Mouse (Mus musculus): ENCODE data around the gene Gm9945. TPM values are rescaled to one million over a fixed set of nuclear protein-coding genes. Genes with fewer than 3 reads are reported as not detected.
A peak's percentile ranks its signal among the peaks of the same experiment; 100 is the strongest.

Gene Gm9945
- polyA plus RNA-seq, 1 experiment from 2014 or later, result not detected

DNA sequence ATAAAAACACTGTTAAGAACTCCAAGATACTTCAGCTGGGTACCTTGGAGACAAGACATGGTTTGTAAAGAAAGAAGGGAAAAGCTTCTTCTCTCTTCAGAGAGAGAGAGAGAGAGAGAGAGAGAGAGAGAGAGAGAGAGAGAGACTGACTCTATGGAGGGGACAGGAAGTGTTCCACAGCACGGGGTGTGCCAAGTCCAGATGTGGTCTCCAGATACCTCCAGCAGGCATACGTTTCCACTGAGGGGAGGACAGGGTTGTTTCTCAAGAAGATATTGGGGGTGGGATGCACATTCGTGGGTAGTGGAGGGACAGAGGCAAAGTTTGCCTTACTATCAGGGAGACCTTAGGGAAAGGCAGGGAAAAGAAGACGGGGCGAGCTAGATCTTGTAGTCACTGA lies 38.8 kb downstream of the Gm9945 start:
- TF ChIP-seq EP300 (IDR thresholded peaks at IDR 0.05), result no peak
- no peak for TF ChIP-seq CTCF (IDR thresholded peaks at IDR 0.05)
- ATAC-seq, result no peak
- Histone ChIP-seq H3K4me2 (replicated peaks; ENCODE audit: low read depth, low read length) (no peak overlapping the region), H3K36me3 (ENCODE audit: insufficient read depth, low read length) (no peaks in the 10 kb centered on the region), H3K4me3 (ENCODE audit: low read depth, low read length) (no peak overlapping the region), H3K27ac (ENCODE audit: low read length) (no peak overlapping the region), H3K4me1 (ENCODE audit: insufficient read depth, low read depth, low read length) (peaks cover 8% of the 10 kb centered on the region), H3K9me3 (ENCODE audit: low read length) (no peaks in the 10 kb centered on the region), H3K27me3 (replicated peaks; ENCODE audit: insufficient read depth, low read length) (no peaks in the 10 kb centered on the region), H3K9ac (replicated peaks; ENCODE audit: low read depth) (no peak overlapping the region)
- 41% methylated on average over 5 of the region's 5 CpGs for WGBS
- DNase-seq (ENCODE audit: low spot score), result no peak

- no peaks in the 10 kb centered on the region for H3K36me3 ChIP-seq (ENCODE audit: insufficient read depth, low read length)
- H3K4me1 ChIP-seq (ENCODE audit: insufficient read depth, low read depth, low read length), result peaks cover 8% of the 10 kb centered on the region
- TF ChIP-seq EP300 (IDR thresholded peaks at IDR 0.05) (no peak), CTCF (IDR thresholded peaks at IDR 0.05) (no peak)
- DNase-seq (ENCODE audit: low spot score) (peak; percentile 78), ATAC-seq (peak; percentile 72)
- 10% methylated on average over 34 of the region's 79 CpGs for WGBS
- no peaks in the 10 kb centered on the region for H3K9me3 ChIP-seq (ENCODE audit: low read length)
- no peaks in the 10 kb centered on the region for H3K27me3 ChIP-seq (replicated peaks; ENCODE audit: insufficient read depth, low read length)
- H3K4me3 ChIP-seq (ENCODE audit: low read depth, low read length), result peak within 1 kb of the TSS; percentile 79
- H3K9ac ChIP-seq (replicated peaks; ENCODE audit: low read depth), result peak within 1 kb of the TSS; percentile 55
- H3K4me2 ChIP-seq (replicated peaks; ENCODE audit: low read depth, low read length), result peak within 1 kb of the TSS; percentile 85
- H3K27ac ChIP-seq (ENCODE audit: low read length), result peak within 1 kb of the TSS; percentile 62
Observed at GRCm38 (mm10) chr11:53519207-53520121, 39.5 kb downstream of the Gm9945 start, which contains the start of gene Sept8. TSS of gene Sept8 (plus strand) at chr11:53519257.

GRCm38 (mm10) chr11:53520122-53520978 lies 40.4 kb downstream of the Gm9945 start:
- Histone ChIP-seq H3K4me3 (ENCODE audit: low read depth, low read length) (peak overlapping the region; percentile 79), H3K4me1 (ENCODE audit: insufficient read depth, low read depth, low read length) (peaks cover 10% of the 10 kb centered on the region), H3K4me2 (replicated peaks; ENCODE audit: low read depth, low read length) (peak overlapping the region; percentile 85), H3K27me3 (replicated peaks; ENCODE audit: insufficient read depth, low read length) (no peaks in the 10 kb centered on the region), H3K27ac (ENCODE audit: low read length) (peak overlapping the region; percentile 62), H3K9ac (replicated peaks; ENCODE audit: low read depth) (peak overlapping the region; percentile 55), H3K36me3 (ENCODE audit: insufficient read depth, low read length) (no peaks in the 10 kb centered on the region), H3K9me3 (ENCODE audit: low read length) (no peaks in the 10 kb centered on the region)
- 2% methylated on average over 19 of the region's 24 CpGs for WGBS
- ATAC-seq (peak; percentile 54), DNase-seq (ENCODE audit: low spot score) (peak; percentile 85)
- TF ChIP-seq EP300 (IDR thresholded peaks at IDR 0.05) (no peak), CTCF (IDR thresholded peaks at IDR 0.05) (no peak)

DNA sequence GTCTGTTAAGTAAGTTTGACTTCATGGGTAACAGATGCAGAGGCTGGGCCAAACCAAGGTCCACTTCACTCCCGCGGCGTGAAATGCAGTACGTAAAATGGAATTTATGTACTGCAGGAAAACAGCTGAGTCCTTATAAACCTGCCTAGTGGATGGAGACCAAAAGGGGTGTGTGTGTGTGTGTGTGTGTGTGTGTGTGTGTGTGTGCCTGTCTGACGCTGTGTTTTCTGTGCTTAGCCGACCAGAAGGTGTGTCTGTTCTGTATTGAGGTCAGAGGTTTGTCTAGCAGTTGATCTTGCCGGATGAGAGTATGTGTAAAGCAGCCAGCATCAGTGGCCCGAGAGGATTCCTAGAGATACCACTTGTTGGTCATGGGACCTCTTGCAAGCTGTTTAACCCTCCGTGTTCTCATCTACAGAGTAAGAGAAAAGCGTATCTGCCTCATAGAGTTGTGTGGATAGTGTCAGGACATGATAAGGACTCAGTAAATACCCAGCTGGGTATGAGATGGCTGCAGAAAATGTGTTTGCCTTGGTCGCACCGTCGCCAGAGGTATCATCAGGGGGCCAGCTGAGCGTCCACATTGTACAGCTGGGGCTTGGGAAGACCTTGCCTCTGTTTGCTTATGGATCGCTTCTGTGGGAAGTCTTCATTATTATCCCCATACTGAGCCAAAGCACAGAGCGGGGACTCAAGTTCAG lies 41.3 kb downstream of the Gm9945 start:
- Histone ChIP-seq H3K27me3 (replicated peaks; ENCODE audit: insufficient read depth, low read length) (no peaks in the 10 kb centered on the region), H3K4me3 (ENCODE audit: low read depth, low read length) (peak overlapping the region; percentile 79; the same call in 1 of the 2 replicates), H3K9me3 (ENCODE audit: low read length) (no peaks in the 10 kb centered on the region), H3K27ac (ENCODE audit: low read length) (no peak overlapping the region), H3K36me3 (ENCODE audit: insufficient read depth, low read length) (no peaks in the 10 kb centered on the region), H3K4me2 (replicated peaks; ENCODE audit: low read depth, low read length) (peak overlapping the region; percentile 85), H3K9ac (replicated peaks; ENCODE audit: low read depth) (no peak overlapping the region), H3K4me1 (ENCODE audit: insufficient read depth, low read depth, low read length) (peaks cover 14% of the 10 kb centered on the region)
- peak; percentile 7; the same call in 1 of the 2 replicates for ATAC-seq
- no peak for TF ChIP-seq EP300 (IDR thresholded peaks at IDR 0.05)
- TF ChIP-seq CTCF (IDR thresholded peaks at IDR 0.05), result no peak
- peak; percentile 33 for DNase-seq (ENCODE audit: low spot score)
- 40% methylated on average over 16 of the region's 16 CpGs for WGBS

DNA sequence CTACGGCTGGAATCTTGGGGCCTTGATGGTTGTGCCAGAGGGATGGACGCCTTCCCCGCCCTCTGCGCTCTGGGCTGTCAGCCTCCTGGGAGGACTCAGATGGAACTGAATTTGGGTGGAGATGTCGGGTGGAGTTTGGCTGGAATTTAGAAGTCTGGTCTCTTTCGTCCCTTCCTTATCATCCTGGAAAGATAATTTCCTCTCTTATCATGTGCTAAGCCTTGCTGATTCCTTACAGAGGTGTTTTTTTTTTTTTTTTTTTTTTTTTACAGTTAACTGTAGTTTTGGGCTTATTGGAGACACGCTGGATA lies 41.8 kb downstream of the Gm9945 start:
- peak overlapping the region; percentile 85; the same call in 1 of the 2 replicates for H3K4me2 ChIP-seq (replicated peaks; ENCODE audit: low read depth, low read length)
- H3K36me3 ChIP-seq (ENCODE audit: insufficient read depth, low read length), result no peaks in the 10 kb centered on the region
- H3K27ac ChIP-seq (ENCODE audit: low read length), result no peak overlapping the region
- no peak overlapping the region for H3K4me3 ChIP-seq (ENCODE audit: low read depth, low read length)
- DNase-seq (ENCODE audit: low spot score) (no peak), ATAC-seq (no peak)
- H3K27me3 ChIP-seq (replicated peaks; ENCODE audit: insufficient read depth, low read length), result no peaks in the 10 kb centered on the region
- TF ChIP-seq EP300 (IDR thresholded peaks at IDR 0.05) (no peak), CTCF (IDR thresholded peaks at IDR 0.05) (no peak)
- H3K9me3 ChIP-seq (ENCODE audit: low read length), result no peaks in the 10 kb centered on the region
- H3K4me1 ChIP-seq (ENCODE audit: insufficient read depth, low read depth, low read length), result peaks cover 14% of the 10 kb centered on the region
- no peak overlapping the region for H3K9ac ChIP-seq (replicated peaks; ENCODE audit: low read depth)
- WGBS, result 78% methylated on average over 7 of the region's 7 CpGs

Measured in lung, postnatal 0 days (tissue).